Mouse (Mus musculus): ENCODE measurements around the gene Mrps14. TPM values are rescaled to one million over a fixed set of nuclear protein-coding genes. Genes with fewer than 3 reads are reported as not detected.

The Mrps14 gene
- 242 and 262 TPM in 2 replicates for polyA plus RNA-seq (2016; fragmentation: Nextera tagmentation; extraction: Ambion mirVana)

DNA sequence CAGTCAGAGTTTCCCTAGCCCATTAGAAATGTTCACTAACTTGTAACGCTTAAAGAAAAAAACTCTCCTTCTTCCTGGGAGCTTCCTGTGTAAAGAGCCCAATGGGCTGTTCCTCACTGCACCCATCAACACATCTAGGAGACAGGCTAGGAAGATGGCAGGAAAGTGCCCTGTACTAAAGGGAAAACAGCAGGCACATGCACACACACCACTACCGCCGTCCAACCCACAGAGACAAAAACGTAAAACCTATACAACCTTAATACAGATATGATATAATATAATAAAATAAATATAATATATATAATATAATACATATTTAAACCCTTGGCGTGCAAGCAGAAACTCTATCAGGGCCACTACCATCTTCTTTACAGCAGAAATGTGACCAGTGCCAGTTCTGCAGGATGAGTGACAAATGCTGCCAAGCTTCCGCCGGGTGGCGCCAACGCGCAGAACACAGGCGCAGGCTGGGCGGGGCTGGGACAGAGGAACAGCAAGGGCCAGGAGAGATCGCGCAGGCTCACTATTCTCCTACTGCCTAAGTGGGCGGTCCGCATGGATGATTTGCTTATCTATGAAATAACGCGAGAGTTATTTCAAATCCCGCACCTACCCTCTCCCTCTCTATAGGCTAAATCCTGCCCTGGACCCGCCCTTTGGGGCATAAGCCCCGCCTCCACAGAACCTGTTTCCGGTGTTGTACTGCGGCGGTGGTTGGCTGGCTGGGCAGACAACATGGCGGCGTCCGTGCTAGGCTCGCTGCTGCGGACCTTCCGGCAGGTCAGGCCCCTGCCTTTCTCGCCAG, at the start of gene Mrps14:
Gene Mrps14, plus strand, starts transcription at position 687 of the 808 bp plus-strand sequence.
- peak within 1 kb of the TSS; percentile 70 for H3K27ac ChIP-seq
- H3K4me3 ChIP-seq = peak within 1 kb of the TSS; percentile 81
- H3K27me3 ChIP-seq (replicated peaks) = no peaks in the 10 kb centered on the region
- WGBS (ENCODE audit: insufficient replicate concordance) = 8% methylated on average over 31 of the region's 31 CpGs
- peaks cover 34% of the 10 kb centered on the region for H3K36me3 ChIP-seq
- H3K9me3 ChIP-seq (replicated peaks) = no peaks in the 10 kb centered on the region
- ATAC-seq = peak; percentile 100
- H3K9ac ChIP-seq = peak within 1 kb of the TSS; percentile 78
- peaks cover 23% of the 10 kb centered on the region for H3K4me1 ChIP-seq
- H3K4me2 ChIP-seq = peak within 1 kb of the TSS; percentile 77

DNA sequence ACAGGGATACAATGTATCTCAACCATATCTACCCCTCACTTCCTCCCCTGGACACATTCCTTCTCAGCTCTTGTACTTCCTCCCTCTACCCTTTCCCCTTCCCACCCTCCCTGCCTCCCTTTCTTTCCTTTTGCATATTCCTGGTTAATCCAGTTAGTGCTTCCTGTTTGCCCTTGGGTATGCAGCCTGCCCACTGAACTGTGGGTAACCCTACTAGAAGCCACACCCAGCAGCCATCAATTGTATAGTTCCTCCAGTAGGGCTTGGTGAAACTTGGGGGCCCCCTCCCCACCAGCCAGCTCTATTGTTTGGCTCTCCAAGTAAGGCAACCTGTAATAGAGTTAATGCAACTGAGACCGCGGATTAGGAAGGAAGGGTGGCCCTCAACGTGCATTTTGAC, 49.4 kb upstream of the Mrps14 start:
- no peak overlapping the region for H3K4me3 ChIP-seq
- ATAC-seq = no peak
- no peak overlapping the region for H3K4me2 ChIP-seq
- H3K27me3 ChIP-seq (replicated peaks) = no peaks in the 10 kb centered on the region
- no peaks in the 10 kb centered on the region for H3K36me3 ChIP-seq
- 59% methylated on average over 3 of the region's 3 CpGs for WGBS (ENCODE audit: insufficient replicate concordance)
- no peak overlapping the region for H3K9ac ChIP-seq
- H3K9me3 ChIP-seq (replicated peaks) = no peaks in the 10 kb centered on the region
- H3K27ac ChIP-seq = no peak overlapping the region
- no peaks in the 10 kb centered on the region for H3K4me1 ChIP-seq

DNA sequence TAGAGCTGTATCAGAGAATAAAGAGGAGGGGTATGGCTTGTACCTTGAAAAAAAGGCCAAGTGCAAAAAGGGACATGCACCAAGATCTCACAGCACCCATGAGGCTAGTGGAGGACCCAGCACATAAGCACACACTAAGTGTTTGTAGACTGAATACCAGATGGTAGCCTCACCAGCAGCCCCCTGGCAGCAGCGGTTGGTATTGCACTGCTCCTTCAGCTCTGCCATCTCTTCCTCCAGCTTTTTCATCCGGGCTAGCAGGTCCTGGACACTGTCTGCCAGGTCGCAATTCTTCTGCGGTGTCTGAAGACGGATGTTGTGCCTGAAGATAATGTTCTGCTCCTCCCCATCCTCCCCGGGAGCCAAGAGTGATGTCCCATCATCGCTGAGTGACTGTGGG, 47.7 kb upstream of the Mrps14 start:
- Histone ChIP-seq H3K9ac (no peak overlapping the region), H3K36me3 (no peaks in the 10 kb centered on the region), H3K4me2 (no peak overlapping the region), H3K27me3 (replicated peaks) (no peaks in the 10 kb centered on the region), H3K4me1 (no peaks in the 10 kb centered on the region), H3K27ac (no peak overlapping the region), H3K9me3 (replicated peaks) (no peaks in the 10 kb centered on the region), H3K4me3 (no peak overlapping the region)
- 62% methylated on average over 7 of the region's 7 CpGs for WGBS (ENCODE audit: insufficient replicate concordance)
- no peak for ATAC-seq

DNA sequence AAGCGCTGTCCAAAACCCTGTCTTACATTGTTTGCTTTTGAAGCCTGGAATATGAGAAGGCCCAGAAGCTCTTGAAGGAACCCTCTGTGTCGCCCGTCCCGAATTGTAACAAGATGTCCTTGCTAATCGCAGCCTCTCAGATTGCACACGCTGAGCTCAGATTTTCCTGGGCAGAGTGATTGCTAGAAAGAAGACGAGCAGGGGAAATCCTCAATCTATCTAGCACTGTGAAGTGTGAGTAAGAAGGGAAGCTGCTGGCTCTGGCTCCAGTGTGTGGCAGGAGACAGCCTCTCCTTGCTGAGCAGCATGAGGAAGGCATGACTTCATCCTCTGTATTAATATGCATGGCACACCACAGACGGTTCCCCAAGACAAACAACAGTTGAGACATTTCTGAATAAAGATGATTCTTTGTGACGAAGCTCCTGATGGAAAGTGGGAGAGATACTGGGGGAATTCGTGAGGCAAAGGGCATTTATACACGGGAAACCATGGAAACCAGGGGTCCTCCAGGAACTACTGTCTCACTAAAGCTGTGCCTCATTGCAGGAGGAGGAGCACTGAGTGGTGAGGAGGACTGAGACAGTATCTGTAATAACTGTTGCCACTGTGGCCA, 45.6 kb upstream of the Mrps14 start:
- no peak overlapping the region for H3K4me2 ChIP-seq
- H3K4me1 ChIP-seq = no peaks in the 10 kb centered on the region
- no peak overlapping the region for H3K4me3 ChIP-seq
- no peaks in the 10 kb centered on the region for H3K27me3 ChIP-seq (replicated peaks)
- H3K27ac ChIP-seq = no peak overlapping the region
- 59% methylated on average over 11 of the region's 11 CpGs for WGBS (ENCODE audit: insufficient replicate concordance)
- no peaks in the 10 kb centered on the region for H3K36me3 ChIP-seq
- no peaks in the 10 kb centered on the region for H3K9me3 ChIP-seq (replicated peaks)
- no peak for ATAC-seq
- no peak overlapping the region for H3K9ac ChIP-seq

DNA sequence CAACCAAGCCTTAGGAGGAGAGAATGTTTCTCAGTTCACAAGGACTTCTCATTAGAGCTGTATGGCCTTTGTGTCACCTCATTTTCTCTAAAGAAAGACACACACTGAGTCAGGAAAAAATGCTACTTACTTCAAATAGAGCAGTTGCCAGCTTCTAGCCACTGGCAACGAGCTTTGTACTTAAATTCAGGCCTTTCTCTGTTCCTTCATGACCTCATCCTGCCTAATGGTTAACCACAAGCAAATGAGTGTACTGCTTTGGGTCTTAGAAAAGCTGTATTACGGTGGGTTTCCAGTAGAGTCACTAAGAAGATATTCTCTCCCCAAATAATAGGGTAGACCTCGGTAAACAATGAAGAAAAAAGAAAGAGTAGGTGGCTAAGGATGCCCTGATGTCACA, 44.3 kb upstream of the Mrps14 start:
- Histone ChIP-seq H3K4me2 (no peak overlapping the region), H3K9me3 (replicated peaks) (no peaks in the 10 kb centered on the region), H3K27ac (no peak overlapping the region), H3K36me3 (no peaks in the 10 kb centered on the region), H3K9ac (no peak overlapping the region), H3K27me3 (replicated peaks) (no peaks in the 10 kb centered on the region), H3K4me1 (no peaks in the 10 kb centered on the region), H3K4me3 (no peak overlapping the region)
- WGBS (ENCODE audit: insufficient replicate concordance) = 35% methylated on average over 3 of the region's 3 CpGs
- ATAC-seq = no peak

DNA sequence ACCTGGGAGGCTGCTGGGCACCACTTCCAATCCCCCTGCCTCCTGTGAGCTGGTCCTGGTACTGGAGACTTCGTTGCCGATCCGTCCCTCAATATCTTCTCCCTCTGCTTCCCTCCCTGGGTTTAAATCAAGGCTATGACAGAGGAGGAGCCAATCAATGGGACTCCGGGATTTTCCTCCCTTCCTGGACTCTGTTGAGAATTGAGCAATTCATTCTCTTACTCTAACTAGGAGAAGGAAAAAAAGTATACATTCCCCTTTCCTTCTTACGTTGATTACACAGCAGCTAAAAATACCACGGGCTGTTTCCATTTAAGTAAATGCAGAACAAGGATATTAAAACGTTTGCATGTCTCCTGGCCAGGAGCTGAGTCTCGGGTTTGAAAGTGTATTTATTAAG, 41.5 kb upstream of the Mrps14 start, which contains the start of gene Tnn:
Gene Tnn, minus strand, starts transcription at position 101 of the 400 bp plus-strand sequence.
- H3K4me2 ChIP-seq = no peak within 1 kb of the TSS
- no peak for ATAC-seq
- H3K4me3 ChIP-seq = no peak within 1 kb of the TSS
- WGBS (ENCODE audit: insufficient replicate concordance) = 51% methylated on average over 8 of the region's 8 CpGs
- H3K36me3 ChIP-seq = no peaks in the 10 kb centered on the region
- no peaks in the 10 kb centered on the region for H3K9me3 ChIP-seq (replicated peaks)
- no peak within 1 kb of the TSS for H3K27ac ChIP-seq
- H3K4me1 ChIP-seq = no peaks in the 10 kb centered on the region
- no peak within 1 kb of the TSS for H3K9ac ChIP-seq
- H3K27me3 ChIP-seq (replicated peaks) = no peaks in the 10 kb centered on the region

DNA sequence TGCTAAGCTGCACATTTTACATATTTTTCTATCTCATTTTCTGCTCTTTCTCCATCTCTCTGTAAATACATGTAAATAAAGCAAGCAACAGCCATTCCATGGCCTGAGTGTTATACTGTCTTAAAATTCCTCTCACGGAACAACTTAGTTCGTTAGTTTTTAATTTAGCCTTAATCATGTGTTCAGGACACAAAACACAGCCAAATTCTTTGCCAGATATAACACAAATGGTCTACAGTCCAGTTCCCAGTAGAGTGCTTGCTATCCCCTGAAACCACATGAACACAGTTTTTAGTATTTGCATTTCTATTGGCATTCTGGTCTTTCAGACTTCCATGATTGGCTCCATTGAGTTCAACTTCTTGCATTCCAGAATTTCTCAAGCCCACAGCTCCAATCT, 36.8 kb upstream of the Mrps14 start:
- no peak overlapping the region for H3K9ac ChIP-seq
- H3K9me3 ChIP-seq (replicated peaks) = no peaks in the 10 kb centered on the region
- no peaks in the 10 kb centered on the region for H3K36me3 ChIP-seq
- no peaks in the 10 kb centered on the region for H3K4me1 ChIP-seq
- H3K27me3 ChIP-seq (replicated peaks) = no peaks in the 10 kb centered on the region
- ATAC-seq = no peak
- 78% methylated on average over 2 of the region's 2 CpGs for WGBS (ENCODE audit: insufficient replicate concordance)
- no peak overlapping the region for H3K4me3 ChIP-seq
- no peak overlapping the region for H3K27ac ChIP-seq
- H3K4me2 ChIP-seq = no peak overlapping the region

DNA sequence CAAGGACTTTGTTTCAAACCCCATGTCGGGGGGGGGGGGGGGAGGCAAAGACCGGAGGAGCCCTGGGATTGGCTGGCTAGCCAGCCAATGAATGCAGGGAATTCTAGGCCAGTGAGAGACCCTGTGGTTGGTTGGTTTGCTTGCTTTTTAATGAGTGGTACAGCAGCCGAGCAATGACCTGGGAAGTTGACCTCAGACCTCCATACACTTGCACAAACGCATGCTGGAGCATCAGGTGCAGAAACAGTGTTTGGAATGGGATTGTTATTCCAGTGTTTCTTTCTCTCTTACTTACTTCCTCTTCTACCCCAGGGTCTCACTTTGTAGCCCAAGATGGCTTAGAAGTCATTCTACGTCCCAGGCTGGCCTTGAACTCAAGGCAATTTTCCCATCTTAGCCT, 28.4 kb upstream of the Mrps14 start:
- no peak for ATAC-seq
- Histone ChIP-seq H3K9me3 (replicated peaks) (no peaks in the 10 kb centered on the region), H3K27me3 (replicated peaks) (no peaks in the 10 kb centered on the region), H3K27ac (no peak overlapping the region), H3K4me3 (no peak overlapping the region), H3K36me3 (no peaks in the 10 kb centered on the region), H3K4me2 (no peak overlapping the region), H3K9ac (no peak overlapping the region), H3K4me1 (no peaks in the 10 kb centered on the region)
- whole genome bisulfite sequencing (ENCODE audit: insufficient replicate concordance) = 51% methylated on average over 3 of the region's 5 CpGs

DNA sequence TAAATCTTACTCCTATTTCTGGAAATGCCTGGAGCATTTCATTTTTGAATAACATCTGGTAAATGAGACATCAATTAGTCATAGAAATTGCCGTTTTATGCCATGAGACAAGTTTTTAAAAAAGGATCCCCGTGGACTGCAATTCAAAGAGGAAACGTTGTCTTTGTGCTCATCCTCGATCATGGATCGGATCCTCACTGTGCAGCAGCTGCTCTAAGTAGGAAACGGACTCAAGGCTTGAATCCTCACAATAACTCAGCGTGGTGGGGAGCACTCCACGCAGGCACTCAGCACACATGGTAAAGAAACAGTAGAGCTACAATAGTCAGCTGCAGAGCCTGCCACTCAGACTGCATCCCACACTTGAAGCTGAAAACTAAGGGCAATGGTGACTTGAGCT, 18.1 kb upstream of the Mrps14 start:
- no peaks in the 10 kb centered on the region for H3K36me3 ChIP-seq
- no peak overlapping the region for H3K4me3 ChIP-seq
- no peak overlapping the region for H3K4me2 ChIP-seq
- H3K4me1 ChIP-seq = no peaks in the 10 kb centered on the region
- no peaks in the 10 kb centered on the region for H3K9me3 ChIP-seq (replicated peaks)
- WGBS (ENCODE audit: insufficient replicate concordance) = 72% methylated on average over 8 of the region's 8 CpGs
- H3K27ac ChIP-seq = no peak overlapping the region
- H3K9ac ChIP-seq = no peak overlapping the region
- no peak for ATAC-seq
- H3K27me3 ChIP-seq (replicated peaks) = no peaks in the 10 kb centered on the region

DNA sequence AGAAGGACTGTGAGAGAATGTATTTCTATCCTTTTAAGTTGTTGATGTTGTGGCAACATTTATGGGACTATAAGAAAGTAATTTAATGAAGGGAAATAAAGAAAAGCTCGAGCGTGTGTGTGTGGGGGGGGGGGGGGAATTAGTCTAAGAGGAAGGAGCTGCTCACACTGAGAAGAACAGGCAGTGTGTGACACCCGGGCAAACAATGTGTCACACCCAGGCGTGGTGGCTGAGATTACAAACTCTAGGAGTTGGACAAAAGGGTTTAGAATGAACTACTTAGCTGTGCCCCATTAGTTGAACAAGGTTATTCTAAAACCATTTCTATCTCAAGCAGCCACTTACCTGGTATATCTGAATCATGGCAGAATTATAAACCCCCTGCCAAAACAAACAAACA, 13.8 kb upstream of the Mrps14 start:
- no peak overlapping the region for H3K4me2 ChIP-seq
- no peaks in the 10 kb centered on the region for H3K9me3 ChIP-seq (replicated peaks)
- H3K27me3 ChIP-seq (replicated peaks) = no peaks in the 10 kb centered on the region
- WGBS (ENCODE audit: insufficient replicate concordance) = 47% methylated on average over 4 of the region's 4 CpGs
- no peaks in the 10 kb centered on the region for H3K4me1 ChIP-seq
- H3K4me3 ChIP-seq = no peak overlapping the region
- no peaks in the 10 kb centered on the region for H3K36me3 ChIP-seq
- no peak for ATAC-seq
- no peak overlapping the region for H3K27ac ChIP-seq
- no peak overlapping the region for H3K9ac ChIP-seq

DNA sequence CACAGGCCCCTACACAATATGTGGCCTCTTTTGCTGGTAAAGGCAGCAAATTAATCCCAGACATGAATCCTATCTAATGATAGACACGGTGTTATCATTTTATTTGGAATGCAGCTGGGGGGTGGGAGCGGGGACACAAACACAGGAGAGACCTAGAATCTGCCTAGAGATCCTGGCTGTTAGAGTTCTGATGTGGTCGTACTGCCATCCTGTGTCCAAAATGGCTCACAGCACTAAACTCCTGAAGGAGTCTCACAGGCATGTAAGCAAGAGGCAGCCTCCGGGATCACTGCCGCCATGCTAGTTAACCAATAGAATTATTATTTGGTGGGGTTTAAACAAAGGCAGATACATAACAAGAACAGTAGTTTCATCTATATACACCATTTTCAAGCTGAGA, 10.5 kb upstream of the Mrps14 start:
- Histone ChIP-seq H3K27ac (no peak overlapping the region), H3K27me3 (replicated peaks) (no peaks in the 10 kb centered on the region), H3K4me2 (no peak overlapping the region), H3K9ac (no peak overlapping the region), H3K9me3 (replicated peaks) (no peaks in the 10 kb centered on the region), H3K4me3 (no peak overlapping the region), H3K4me1 (no peaks in the 10 kb centered on the region), H3K36me3 (no peaks in the 10 kb centered on the region)
- 23% methylated on average over 5 of the region's 5 CpGs for WGBS (ENCODE audit: insufficient replicate concordance)
- ATAC-seq = no peak

DNA sequence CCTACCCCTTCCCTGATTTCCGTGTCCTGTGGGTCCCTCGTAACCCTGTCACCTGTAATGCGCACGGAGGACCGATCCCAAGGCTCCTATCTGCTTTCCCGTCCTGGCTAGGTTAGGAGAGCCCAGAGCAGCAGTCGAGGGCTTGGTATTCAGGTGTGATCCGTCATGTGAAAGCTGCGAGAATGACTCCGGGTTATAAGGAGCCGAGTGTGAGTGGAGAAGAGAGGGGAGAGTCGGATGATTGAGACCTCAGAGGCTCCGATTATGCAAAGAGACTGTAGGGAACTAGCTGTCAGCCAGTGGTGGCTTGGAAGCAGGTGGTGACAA, 285 bp downstream of the Mrps14 start:
- Histone ChIP-seq H3K4me1 (peaks cover 23% of the 10 kb centered on the region), H3K27me3 (replicated peaks) (no peaks in the 10 kb centered on the region), H3K27ac (peak overlapping the region; percentile 70), H3K36me3 (peaks cover 38% of the 10 kb centered on the region), H3K4me3 (peak overlapping the region; percentile 81), H3K4me2 (peak overlapping the region; percentile 77), H3K9me3 (replicated peaks) (no peaks in the 10 kb centered on the region), H3K9ac (peak overlapping the region; percentile 78)
- under 1% methylated on average over 13 of the region's 13 CpGs for WGBS (ENCODE audit: insufficient replicate concordance)
- peak; percentile 57 for ATAC-seq

Measured in liver, embryonic 12.5 days (tissue).